Mouse (Mus musculus) cerebellum, adult 9-10 months (tissue): ENCODE measurements around the gene Stk19.
"Not testable (repeated sequence)": the region's sequence is repeated elsewhere in the genome, so short reads cannot be mapped to it uniquely, and the experiment has no call there.

Experiments
- DNase-seq: peaks from one replicate; pipeline ENCODE4 v3.0.0; 2022

Gene Stk19

GRCm38 (mm10) chr17:34838785-34839184 lies 2.0 kb upstream of the Stk19 start:
- no peak for DNase-seq

- DNase-seq = no peak
These were observed 949 bp upstream of the Stk19 start for GRCm38 (mm10) chr17:34837464-34838324.

- DNase-seq = peak; percentile 57
These were observed 440 bp downstream of the Stk19 start for GRCm38 (mm10) chr17:34836155-34836855.

- DNase-seq = not testable (repeated sequence)
These were observed 6.0 kb downstream of the Stk19 start for GRCm38 (mm10) chr17:34830776-34831175.

GRCm38 (mm10) chr17:34814818-34815370 lies 21.9 kb downstream of the Stk19 start:
- DNase-seq = no peak

- peak; percentile 27 for DNase-seq
These were observed 23.0 kb downstream of the Stk19 start for GRCm38 (mm10) chr17:34813747-34814146.

- no peak for DNase-seq
These were observed 25.5 kb downstream of the Stk19 start for GRCm38 (mm10) chr17:34811275-34811674.

- not testable (repeated sequence) for DNase-seq
These were observed 25.9 kb downstream of the Stk19 start for GRCm38 (mm10) chr17:34810811-34811210.

GRCm38 (mm10) chr17:34810411-34810810 lies 26.3 kb downstream of the Stk19 start:
- not testable (repeated sequence) for DNase-seq

- DNase-seq = no peak
These were observed 28.0 kb downstream of the Stk19 start for GRCm38 (mm10) chr17:34808599-34809205.

- DNase-seq = no peak
These were observed 29.6 kb downstream of the Stk19 start for GRCm38 (mm10) chr17:34807176-34807575.

GRCm38 (mm10) chr17:34804871-34805562 lies 31.7 kb downstream of the Stk19 start:
- DNase-seq = no peak

GRCm38 (mm10) chr17:34804301-34804700 lies 32.4 kb downstream of the Stk19 start, which contains the start of gene Cyp21a1:
Cyp21a1 (minus strand) TSS chr17:34804561.
- DNase-seq = not testable (repeated sequence)

- not testable (repeated sequence) for DNase-seq
These were observed 33.4 kb downstream of the Stk19 start for GRCm38 (mm10) chr17:34803367-34803766.

- not testable (repeated sequence) for DNase-seq
These were observed 34.0 kb downstream of the Stk19 start for GRCm38 (mm10) chr17:34802756-34803155.

- not testable (repeated sequence) for DNase-seq
These were observed 35.9 kb downstream of the Stk19 start for GRCm38 (mm10) chr17:34800781-34801305.

- no peak for DNase-seq
These were observed 37.2 kb downstream of the Stk19 start for GRCm38 (mm10) chr17:34799531-34799925.

GRCm38 (mm10) chr17:34798866-34799530 lies 37.7 kb downstream of the Stk19 start:
- DNase-seq = no peak

- DNase-seq = not testable (repeated sequence)
These were observed 38.7 kb downstream of the Stk19 start for GRCm38 (mm10) chr17:34798071-34798470.

GRCm38 (mm10) chr17:34797211-34797995 lies 39.3 kb downstream of the Stk19 start:
- not testable (repeated sequence) for DNase-seq
